Mouse (Mus musculus) cortical plate, adult 2 months (tissue): ENCODE data around the gene Cenph. TPM values are rescaled to one million over a fixed set of nuclear protein-coding genes. Genes with fewer than 3 reads are reported as not detected.
"Not testable (repeated sequence)": the region's sequence is repeated elsewhere in the genome, so short reads cannot be mapped to it uniquely, and the experiment has no call there.

Experiments
- H3K27ac ChIP-seq: fragments of 200-500 bp; 2 replicates; pipeline ENCODE4 v1.5.1; 2012; ENCODE audit warnings: low read length, control low read depth, inconsistent platforms; ENCODE audit not compliant: insufficient read depth
- H3K4me1 ChIP-seq: fragments of 200-500 bp; 2 replicates; pipeline ENCODE4 v1.6.1; 2011; ENCODE audit warnings: low read length; ENCODE audit not compliant: control insufficient read depth, insufficient read depth
- H3K4me3 ChIP-seq: fragments of 200-500 bp; 2 replicates; pipeline ENCODE4 v1.5.1; 2011; ENCODE audit warnings: mild to moderate bottlenecking, low read length, control low read depth; ENCODE audit not compliant: insufficient read depth
- CTCF ChIP-seq: fragments of 200-500 bp; IDR thresholded peaks from 2 replicates; pipeline ENCODE4 v1.5.1; 2011; ENCODE audit warnings: mild to moderate bottlenecking, control low read depth, low read length; ENCODE audit not compliant: insufficient read depth; ENCODE audit errors: extremely low read depth
- POLR2A ChIP-seq: fragments of 200-500 bp; IDR thresholded peaks from 2 replicates; pipeline ENCODE4 v1.6.1; 2011; ENCODE audit warnings: mild to moderate bottlenecking, low read length, control low read depth; ENCODE audit not compliant: insufficient read depth; ENCODE audit errors: extremely low read depth
- polyA plus RNA-seq: library from polyadenylated mRNA; depleted of rRNA; stranded (reverse); fragments of >200 nt; gene quantifications from 2 replicates; pipeline ENCODE4 v1.2.3, GENCODE M21; 2012

Cenph gene
- polyA plus RNA-seq, 1 experiment, result 1.2 TPM

DNA sequence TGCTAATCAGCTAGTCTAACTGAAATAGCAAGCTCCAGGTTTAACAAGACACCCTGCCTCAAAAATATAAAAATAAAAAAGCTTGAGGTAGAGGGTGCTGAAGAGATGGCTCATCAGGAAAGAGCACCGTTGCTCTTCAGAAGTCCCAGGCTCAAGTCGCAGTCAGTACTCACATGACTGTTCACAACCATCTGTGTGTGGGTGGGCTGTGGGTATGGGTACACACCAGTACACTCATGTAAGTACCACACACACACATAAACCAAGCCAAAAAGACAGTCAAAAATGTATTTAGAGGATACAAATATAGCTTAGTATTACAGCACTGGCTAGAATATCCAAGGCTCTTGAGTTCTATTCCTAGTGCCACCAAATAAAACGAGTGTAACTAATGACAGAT is 29.6 kb downstream of the Cenph start:
- TF ChIP-seq CTCF (no peak), POLR2A (no peak)
- H3K4me3 ChIP-seq, result no peak overlapping the region
- H3K4me1 ChIP-seq, result peaks cover 4% of the 10 kb centered on the region
- H3K27ac ChIP-seq, result no peak overlapping the region

DNA sequence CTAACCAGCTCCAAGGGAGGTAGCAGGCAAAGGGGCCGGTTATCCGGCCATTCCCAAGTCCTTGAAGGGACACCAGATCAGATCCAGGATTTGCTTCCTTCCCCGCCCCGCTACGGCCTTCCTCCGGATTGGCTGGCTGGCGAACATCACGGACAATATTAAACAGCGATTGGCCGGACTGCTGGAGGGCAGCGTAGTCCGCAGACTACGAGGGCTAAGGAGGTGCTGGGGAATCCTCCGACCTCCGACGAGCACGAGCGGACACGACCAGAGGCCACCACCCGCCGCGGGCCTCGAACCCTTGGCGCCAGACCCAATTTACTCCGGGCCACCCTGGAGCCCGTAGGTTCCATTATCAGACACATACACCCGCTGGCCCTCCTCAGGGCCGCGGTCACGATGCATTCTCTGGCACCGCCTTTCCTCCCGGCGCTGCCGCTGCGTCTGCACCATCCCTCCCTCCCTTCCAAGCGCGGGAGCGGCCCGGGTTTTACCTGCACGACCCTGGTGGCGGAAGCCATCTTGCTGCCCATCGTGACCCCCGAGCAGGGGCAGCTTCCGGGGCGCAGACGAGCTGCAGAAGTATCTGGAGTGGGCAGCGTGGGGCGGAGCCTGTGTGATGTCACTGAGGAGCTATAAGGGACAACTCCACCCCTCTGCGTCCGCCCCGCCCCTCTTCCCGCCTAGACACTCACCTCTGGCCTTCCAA is 31.5 kb downstream of the Cenph start, which contains the start of gene Mrps36:
TSS of gene Mrps36 (minus strand) at position 624 of the 709 bp plus-strand sequence.
- H3K4me1 ChIP-seq, result peaks cover 4% of the 10 kb centered on the region
- no peak for TF ChIP-seq CTCF
- TF ChIP-seq POLR2A, result peak; percentile 80; the same call in 1 of the 2 replicates
- peak within 1 kb of the TSS; percentile 74 for H3K4me3 ChIP-seq
- peak within 1 kb of the TSS; percentile 79 for H3K27ac ChIP-seq

GRCm38 (mm10) chr13:100743346-100744035 is 32.2 kb downstream of the Cenph start:
- peak overlapping the region; percentile 74 for H3K4me3 ChIP-seq
- TF ChIP-seq POLR2A (no peak), CTCF (no peak)
- no peak overlapping the region for H3K27ac ChIP-seq
- H3K4me1 ChIP-seq, result peaks cover 4% of the 10 kb centered on the region

GRCm38 (mm10) chr13:100742831-100743230 is 32.9 kb downstream of the Cenph start:
- H3K27ac ChIP-seq, result no peak overlapping the region

DNA sequence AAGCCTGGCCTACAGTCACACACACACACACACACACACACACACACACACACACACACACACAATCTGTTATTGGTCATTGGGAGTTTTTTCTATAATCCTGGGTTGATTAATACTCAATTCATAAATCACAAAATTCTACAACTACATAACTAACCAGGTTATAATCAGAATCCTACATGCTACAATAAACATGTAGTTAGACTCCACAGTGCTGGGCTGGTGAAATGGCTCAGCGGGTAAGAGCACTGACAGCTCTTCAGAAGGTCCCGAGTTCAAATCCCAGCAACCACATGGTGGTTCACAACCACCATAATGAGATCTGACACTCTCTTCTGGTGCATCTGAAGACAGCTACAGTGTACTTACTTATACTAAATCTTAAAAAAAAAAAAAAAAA is 42.9 kb downstream of the Cenph start:
- peaks cover 2% of the 10 kb centered on the region; the same call in 1 of the 2 replicates for H3K4me1 ChIP-seq
- no peak overlapping the region for H3K4me3 ChIP-seq
- no peak for TF ChIP-seq CTCF
- TF ChIP-seq POLR2A, result no peak
- no peak overlapping the region for H3K27ac ChIP-seq

More at GRCm38 (mm10) chr13:100742831-100743230, 32.9 kb downstream of the Cenph start:
- Histone ChIP-seq H3K4me1 (peaks cover 4% of the 10 kb centered on the region), H3K4me3 (no peak overlapping the region; the same call in 1 of the 2 replicates)
- no peak for TF ChIP-seq POLR2A
- no peak for TF ChIP-seq CTCF

- not testable (repeated sequence) for H3K4me3 ChIP-seq, H3K4me1 ChIP-seq, H3K27ac ChIP-seq
Measured at GRCm38 (mm10) chr13:100731462-100732046, 44.1 kb downstream of the Cenph start.

- no peak for TF ChIP-seq CTCF
- TF ChIP-seq POLR2A, result peak; percentile 61; the same call in 1 of the 2 replicates
- Histone ChIP-seq H3K4me1 (peaks cover 4% of the 10 kb centered on the region; the same call in 1 of the 2 replicates), H3K4me3 (peak within 1 kb of the TSS; percentile 89)
Measured at GRCm38 (mm10) chr13:100730861-100731176, 44.9 kb downstream of the Cenph start, which contains the start of gene Cdk7. Gene Cdk7 (minus strand): TSS chr13:100730939.

GRCm38 (mm10) chr13:100730153-100730860 is 45.4 kb downstream of the Cenph start:
- TF ChIP-seq POLR2A (no peak), CTCF (no peak)
- H3K4me3 ChIP-seq, result peak overlapping the region; percentile 89
- peaks cover 4% of the 10 kb centered on the region; the same call in 1 of the 2 replicates for H3K4me1 ChIP-seq

More at GRCm38 (mm10) chr13:100730861-100731176, 44.9 kb downstream of the Cenph start, which contains the start of gene Cdk7:
- H3K27ac ChIP-seq, result peak within 1 kb of the TSS; percentile 17; the same call in 1 of the 2 replicates

GRCm38 (mm10) chr13:100728530-100728929 is 47.2 kb downstream of the Cenph start:
- H3K4me1 ChIP-seq, H3K4me3 ChIP-seq, H3K27ac ChIP-seq: not testable (repeated sequence)

More at GRCm38 (mm10) chr13:100730153-100730860, 45.4 kb downstream of the Cenph start:
- H3K27ac ChIP-seq, result peak overlapping the region; percentile 17; the same call in 1 of the 2 replicates

- H3K4me1 ChIP-seq, result peaks cover 4% of the 10 kb centered on the region; the same call in 1 of the 2 replicates
- no peak overlapping the region for H3K4me3 ChIP-seq
- no peak for TF ChIP-seq POLR2A
- no peak for TF ChIP-seq CTCF
- no peak overlapping the region for H3K27ac ChIP-seq
Measured at GRCm38 (mm10) chr13:100728086-100728485, 47.6 kb downstream of the Cenph start.
